Mouse (Mus musculus): ENCODE data around the gene Poc1b.

DNA sequence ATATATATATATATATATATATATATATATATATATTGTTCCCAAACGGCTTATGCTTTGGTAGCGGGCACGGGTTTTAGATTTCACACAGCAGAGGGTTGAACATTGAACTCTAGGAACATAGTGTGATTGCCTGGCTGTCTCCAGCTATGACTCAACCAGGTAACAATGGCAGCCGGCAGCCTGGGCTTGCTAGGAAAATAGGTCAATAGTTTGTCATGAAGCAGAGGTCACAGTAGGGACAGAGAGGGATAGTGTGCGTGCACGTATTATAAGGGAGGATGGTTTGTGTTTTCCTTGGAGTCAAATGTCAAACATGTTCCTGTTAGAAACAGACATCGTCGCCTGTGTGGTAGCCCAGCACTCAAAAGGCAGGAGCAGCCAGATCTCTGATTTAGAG lies 95.5 kb downstream of the Poc1b start:
- no peak for TF ChIP-seq POLR2A (IDR thresholded peaks at IDR 0.05; ENCODE audit: borderline replicate concordance, extremely low read depth, insufficient read depth, insufficient read length, poor library complexity, severe bottlenecking)
- no peak for TF ChIP-seq CTCF (IDR thresholded peaks at IDR 0.05; ENCODE audit: borderline replicate concordance, extremely low read depth, insufficient read depth, insufficient read length)

Data from brain, embryonic 14.5 days (tissue).